Mouse (Mus musculus) layer of hippocampus, adult 8-10 months (tissue): ENCODE results near the gene Ccar1. TPM values are rescaled to one million over a fixed set of nuclear protein-coding genes. Genes with fewer than 3 reads are reported as not detected.
"Not testable (repeated sequence)": the region's sequence is repeated elsewhere in the genome, so short reads cannot be mapped to it uniquely, and the experiment has no call there.

ENCODE experiments used
- DNase-seq, 2 experiments: peaks; one replicate each; pipeline ENCODE4 v3.0.0; 2022; ENCODE audit warnings: low spot score in 2 of 2
- total RNA-seq, 4 experiments: library from RNA; stranded (reverse); gene quantifications; 2 replicates each; pipeline ENCODE4 v1.2.4; 2022

Gene Ccar1
- 10 to 100 TPM; 49.1 to 75.0 (median 62.9) TPM for total RNA-seq

GRCm38 (mm10) chr10:62792177-62793090 is at the start of gene Ccar1:
Gene Ccar1 (minus strand): TSS chr10:62792286.
- DNase-seq: peak; percentile 97 to 98

DNA sequence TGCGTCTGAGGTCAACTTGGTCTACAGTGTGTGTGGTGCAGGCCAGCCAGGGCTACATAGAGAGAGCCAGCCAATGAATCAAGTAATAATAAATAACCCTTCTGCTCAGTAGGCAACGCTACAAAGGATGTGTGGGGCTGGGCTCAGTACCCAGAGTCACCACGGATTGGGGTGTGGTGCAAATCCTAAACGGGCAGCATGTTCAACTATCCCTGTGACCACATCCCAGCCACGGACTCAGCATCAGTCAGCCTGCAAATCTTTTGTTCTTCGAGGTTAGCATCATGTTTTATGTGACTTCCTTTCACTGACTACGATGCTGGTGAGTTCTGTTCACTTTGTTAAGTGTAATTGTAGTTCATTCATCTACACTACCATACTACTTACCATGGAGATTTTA is 48.6 kb upstream of the Ccar1 start:
- no peak for DNase-seq

DNA sequence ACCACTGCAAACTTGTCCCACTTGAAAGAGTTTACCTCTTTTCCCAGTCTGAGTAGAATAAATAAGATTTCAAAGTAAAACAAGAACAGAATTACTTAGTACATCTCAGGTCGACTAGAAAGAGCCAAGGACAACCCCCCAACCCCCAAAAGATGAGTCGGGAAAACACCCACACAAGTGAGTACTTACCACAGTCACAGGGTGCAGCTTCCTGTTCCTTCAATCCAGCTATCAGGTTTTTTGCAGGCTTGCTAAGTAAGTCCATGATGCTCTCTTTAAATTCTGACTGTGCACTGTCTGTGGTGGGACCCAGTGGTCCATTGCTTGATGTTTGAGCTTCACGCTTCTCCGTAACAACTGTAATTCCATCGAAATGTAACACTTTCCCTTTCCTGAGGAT is 45.9 kb upstream of the Ccar1 start:
- no peak for DNase-seq

- no peak for DNase-seq
Measured at GRCm38 (mm10) chr10:62832783-62833182, 40.7 kb upstream of the Ccar1 start.

DNA sequence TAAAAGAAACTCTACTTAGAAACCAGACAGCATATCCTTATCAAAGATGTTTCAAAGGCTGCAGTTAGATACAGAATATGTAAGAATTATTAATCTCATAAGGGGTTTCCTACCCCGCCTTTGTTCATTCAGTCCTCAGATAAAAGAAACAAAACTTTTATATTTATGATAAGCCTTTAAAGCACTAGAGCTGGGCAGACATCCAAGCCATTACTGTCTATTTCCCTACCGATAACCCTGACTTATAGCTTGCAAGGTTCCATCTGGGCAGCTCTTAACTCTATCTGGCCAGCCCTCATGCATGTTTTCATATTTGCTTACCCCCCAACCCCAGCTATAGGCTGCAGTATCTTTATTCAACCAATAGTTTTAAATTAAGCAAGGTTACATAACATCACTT is 39.5 kb upstream of the Ccar1 start:
- no peak for DNase-seq

DNA sequence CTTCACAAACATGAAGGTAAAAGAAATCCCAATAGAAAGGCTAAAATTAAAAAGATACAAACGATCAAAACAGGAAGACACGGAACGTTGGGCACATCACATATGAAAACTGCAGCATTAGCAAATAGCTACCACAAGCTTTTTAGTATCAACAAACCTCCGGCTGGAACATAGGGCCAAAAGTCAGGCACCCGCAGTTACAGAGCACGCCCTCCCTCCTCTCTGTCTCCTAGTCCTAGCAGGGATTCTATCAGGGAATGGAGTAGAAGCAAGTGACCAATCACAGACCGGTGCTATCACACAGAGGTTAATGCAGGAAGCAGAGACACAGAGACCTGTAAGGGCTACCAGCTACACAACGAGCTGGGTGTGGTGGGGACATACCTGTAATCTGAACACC is 32.4 kb upstream of the Ccar1 start:
- no peak for DNase-seq

DNA sequence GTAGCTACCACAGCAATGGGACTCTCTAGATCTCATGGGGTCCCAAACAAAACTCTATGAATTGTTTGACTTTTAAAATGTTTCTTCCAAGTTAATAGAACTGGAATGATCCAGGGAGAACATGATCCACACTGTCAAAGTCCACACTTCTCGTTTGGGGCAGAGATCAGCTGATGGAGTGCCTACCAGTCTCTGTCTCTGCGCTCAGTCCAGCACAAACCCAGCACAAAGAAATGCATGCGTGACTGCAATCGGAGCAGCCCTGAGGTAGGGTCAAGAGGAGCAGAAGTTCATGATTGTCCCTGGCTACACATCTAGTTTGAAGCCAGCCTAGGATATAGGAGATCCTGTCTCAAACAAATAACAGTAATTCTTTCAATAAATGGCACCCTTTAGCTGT is 31.3 kb upstream of the Ccar1 start:
- DNase-seq: no peak

GRCm38 (mm10) chr10:62810010-62810409 is 17.9 kb upstream of the Ccar1 start:
- no peak for DNase-seq

DNA sequence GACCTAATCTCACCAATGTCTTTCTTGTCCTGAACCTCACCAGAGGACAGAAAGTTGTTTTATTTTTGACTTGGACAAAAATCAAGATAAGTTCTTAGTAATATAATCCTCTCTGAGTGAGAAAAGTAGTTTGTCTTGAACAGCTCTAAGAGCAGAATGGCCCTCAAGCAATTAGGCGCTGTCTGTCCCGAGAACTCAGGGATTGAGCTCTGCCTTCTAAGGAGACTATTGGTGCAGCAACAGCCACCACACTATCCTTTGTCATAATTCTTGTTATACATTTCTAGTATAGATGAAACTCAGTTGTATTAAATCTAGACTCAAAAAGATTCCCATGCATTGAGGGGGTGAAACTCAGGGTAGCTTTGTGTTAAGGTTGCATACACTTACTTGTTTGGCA is 16.7 kb upstream of the Ccar1 start:
- no peak for DNase-seq

- no peak for DNase-seq
Measured at GRCm38 (mm10) chr10:62808316-62808715, 16.2 kb upstream of the Ccar1 start.

- DNase-seq: no peak
Measured at GRCm38 (mm10) chr10:62804106-62804505, 12.0 kb upstream of the Ccar1 start.

DNA sequence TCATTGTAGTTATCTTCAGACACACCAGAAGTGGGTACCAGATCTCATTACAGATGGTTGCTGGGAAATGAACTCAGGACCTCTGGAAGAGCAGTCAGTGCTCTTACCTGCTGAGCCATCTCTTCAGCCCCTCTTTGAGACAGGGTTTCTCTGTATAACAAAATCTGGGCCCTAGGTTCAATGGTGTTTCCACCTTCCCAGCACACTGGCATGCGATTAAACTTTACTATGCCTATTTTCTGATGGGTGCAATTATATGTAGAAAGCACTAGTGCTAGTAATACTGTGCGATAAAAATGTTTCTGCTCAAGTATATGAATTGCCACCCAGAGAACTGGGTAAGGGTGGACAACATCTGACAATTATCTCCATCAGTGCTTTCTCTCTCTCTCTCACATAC is 11.2 kb upstream of the Ccar1 start:
- no peak for DNase-seq

DNA sequence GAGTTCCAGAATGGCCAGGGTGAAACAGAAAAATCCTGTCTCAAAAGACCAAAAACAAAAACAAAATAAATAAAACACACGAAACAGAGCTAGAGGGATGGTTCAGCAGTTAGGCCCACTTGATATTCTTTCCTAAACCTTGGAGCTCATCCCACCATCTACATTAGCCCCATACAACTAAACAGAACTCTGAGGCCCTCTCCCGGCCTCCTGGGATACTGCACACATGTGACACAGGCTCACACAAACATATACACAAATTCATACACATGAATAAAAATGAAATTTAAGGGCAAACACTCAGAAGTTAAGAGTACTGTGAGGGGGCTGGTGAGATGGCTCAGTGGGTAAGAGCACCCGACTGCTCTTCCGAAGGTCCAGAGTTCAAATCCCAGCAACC is 2.1 kb upstream of the Ccar1 start:
- DNase-seq: no peak

DNA sequence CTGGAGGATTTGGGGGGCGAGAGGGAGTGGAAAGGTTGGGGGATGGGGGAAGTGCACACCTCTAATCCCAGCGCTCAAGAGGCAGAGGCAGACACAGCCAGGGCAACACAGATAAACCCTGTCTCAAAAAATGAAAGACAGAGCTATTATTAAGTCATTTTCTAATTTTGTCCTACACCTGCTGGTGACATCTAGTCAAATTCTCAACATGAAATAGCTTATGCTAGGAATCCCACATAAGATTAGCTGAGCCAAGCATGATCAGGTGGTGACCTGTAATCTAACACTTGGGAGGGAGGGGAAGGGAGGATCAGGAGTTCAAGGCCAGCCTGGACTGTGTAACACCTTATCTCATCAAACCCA is 986 bp upstream of the Ccar1 start:
- no peak for DNase-seq

DNA sequence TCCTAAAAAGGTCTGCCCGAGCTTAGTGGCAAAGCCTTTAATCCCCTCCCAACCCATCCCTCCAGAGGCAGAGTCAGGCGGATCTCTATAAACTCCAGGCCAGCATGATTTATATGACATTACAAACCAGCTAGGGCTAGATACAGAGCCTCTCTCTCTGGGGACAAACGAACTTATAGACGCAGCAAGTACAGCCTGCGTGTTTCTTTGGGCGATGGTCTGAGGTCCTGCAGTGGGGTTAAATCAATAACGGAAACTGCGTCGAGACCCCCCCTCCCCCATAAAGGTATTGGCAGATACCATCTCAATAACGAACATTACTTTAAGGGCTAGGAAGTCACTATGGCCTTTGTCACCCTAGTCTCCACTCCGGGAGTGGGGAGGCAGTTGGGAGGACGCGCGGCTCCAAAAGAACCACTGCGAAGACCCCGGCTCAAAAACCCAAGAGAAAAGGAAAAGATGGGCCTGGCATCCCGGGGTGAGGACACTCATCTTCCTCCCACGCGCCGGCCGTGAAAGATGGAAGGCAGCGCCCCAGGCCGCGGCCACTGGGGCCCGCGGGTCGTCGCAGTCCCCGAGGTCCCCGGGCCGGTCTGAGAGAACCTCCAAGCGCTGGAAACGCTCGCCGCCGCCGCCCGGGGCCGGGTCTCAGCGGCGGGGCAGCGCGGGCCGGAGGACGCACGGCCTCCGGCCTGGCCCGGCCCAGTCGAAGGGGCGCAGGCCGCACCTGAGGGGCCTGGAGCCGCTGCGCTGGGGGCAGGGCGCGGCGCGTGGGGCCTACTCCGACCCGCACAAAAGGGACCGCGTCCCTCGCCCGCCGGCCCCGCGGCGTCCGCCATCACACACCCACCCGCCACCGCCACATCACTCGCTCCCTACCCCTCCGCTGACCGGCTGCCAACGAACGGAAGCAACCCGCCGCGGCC is 572 bp downstream of the Ccar1 start:
- peak; percentile 9 to 23 for DNase-seq

- DNase-seq: not testable (repeated sequence)
Measured at GRCm38 (mm10) chr10:62781776-62782175, 10.3 kb downstream of the Ccar1 start.

GRCm38 (mm10) chr10:62750781-62751180 is 41.3 kb downstream of the Ccar1 start:
- DNase-seq: no peak

DNA sequence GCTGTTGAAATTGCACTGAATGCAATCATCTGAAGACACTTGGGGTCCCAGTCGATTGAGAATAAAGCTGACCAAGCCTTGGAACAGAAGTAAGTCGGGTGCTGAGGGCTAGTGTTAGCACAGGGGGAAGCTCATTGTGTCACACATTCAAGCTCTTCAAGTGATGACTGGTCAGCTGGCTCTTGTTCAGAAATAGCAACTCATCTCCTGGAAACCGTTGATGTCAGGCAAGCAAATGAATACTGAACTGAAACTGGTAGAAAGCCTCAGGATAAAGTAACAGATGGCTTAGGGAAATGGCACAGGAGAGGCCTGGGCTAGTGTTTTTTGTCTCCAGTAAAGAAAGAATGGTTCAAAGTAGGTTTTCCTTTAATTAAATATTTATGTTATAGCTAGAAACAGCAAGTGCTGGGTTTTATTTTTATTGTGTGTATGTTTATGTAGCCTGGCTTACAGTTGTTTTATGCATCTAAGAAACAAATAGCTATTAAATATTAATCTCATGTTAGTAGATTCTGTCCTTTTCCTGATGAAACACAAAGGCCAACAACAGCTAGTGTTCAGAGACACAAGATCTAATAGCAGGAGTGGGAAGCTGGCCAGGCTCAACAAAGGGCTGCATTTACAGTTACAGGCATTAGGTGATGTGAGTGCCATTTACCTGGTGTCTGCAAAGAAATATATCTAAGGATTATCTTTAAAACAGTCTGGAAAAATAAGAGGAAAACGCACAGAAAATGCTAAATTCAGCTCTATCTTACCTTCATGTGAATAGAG is 51.9 kb downstream of the Ccar1 start:
- DNase-seq: peak in 1 of 2 experiments; percentile 17

DNA sequence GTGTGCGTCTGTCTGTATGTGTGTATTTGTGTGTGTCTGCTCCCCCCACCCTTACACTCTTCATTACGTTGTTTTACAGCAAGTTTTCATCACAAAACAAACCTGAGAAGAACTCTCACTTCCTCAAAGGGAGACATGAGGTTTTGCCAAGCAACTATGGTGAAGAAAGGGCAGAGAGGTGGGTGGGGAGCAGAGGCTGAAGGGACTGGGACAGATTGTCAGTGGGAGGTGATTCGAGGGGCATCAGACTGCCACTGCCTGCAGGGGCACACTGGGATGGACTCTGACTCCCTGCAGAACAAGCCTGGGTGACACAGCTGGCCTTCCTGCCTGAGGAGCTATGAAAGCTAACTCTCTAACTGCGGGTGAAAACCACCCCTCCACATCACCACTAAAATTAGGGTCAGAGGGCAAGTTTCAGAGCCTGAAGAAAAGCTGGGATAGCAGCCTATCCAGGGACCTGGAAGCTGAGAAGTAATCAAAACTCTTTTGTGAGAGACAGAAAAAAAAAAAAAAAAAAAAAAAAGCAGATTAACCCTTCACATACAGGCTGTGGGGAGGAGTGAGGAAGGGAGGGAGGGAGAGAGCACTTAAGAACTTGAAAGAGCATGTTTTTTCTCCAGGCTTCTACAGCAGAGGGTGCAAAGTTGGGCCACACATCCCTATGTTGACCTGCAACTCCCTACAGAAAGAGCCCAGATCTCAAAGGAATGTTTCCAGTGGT is 55.0 kb downstream of the Ccar1 start:
- no peak for DNase-seq

DNA sequence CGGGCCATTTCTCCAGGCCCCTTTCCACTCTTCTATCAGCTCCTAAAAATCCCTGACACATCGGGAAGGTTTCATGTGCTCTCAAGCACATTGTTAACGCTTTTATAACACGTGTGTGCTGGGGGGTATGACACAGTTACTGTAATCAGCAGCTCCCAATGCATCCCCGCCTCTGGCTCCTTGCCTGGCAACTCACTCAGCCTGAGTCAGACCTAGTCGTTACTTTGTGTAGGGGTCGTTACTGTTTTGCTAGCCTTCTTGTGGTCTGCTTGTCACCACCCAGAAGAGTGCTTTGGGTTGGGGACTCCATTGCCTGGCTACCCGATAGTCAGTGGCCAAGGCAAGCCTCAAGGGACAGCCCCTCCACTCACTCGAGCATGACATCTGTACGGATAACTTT is 61.3 kb downstream of the Ccar1 start:
- no peak for DNase-seq
